Mouse (Mus musculus) MEL (cell line): Measurements from ENCODE around the gene Sptbn4. TPM values are rescaled to one million over a fixed set of nuclear protein-coding genes. Genes with fewer than 3 reads are reported as not detected.
A peak's percentile ranks its signal among the peaks of the same experiment; 100 is the strongest.

Source experiments
- DNase-seq: peaks from one replicate; pipeline ENCODE4 v3.0.0; 2011; ENCODE audit warnings: low read depth, low spot score
- H3K27ac ChIP-seq: 2 replicates; pipeline ENCODE4 v1.5.1; 2012; ENCODE audit warnings: low read depth, mild to moderate bottlenecking, control low read depth, low read length, moderate library complexity; ENCODE audit not compliant: control insufficient read depth
- H3K27me3 ChIP-seq, 2 experiments: fragments of 150-350 bp in 1 of 2; sonication (generic) in 1 of 2; 2 replicates each; pipeline ENCODE4 v1.6.1; 2012; ENCODE audit warnings: low read length in 2 of 2, mild to moderate bottlenecking in 2 of 2, improper control_type of control experiment in 1 of 2, moderate library complexity in 1 of 2; ENCODE audit not compliant: insufficient read depth in 2 of 2, control insufficient read depth in 1 of 2
- H3K36me3 ChIP-seq, 2 experiments: 2 replicates each; pipeline ENCODE4 v1.6.1; 2012 to 2014; ENCODE audit warnings: low read length in 2 of 2, improper control_type of control experiment in 1 of 2, inconsistent platforms in 1 of 2, mild to moderate bottlenecking in 1 of 2; ENCODE audit not compliant: insufficient read depth in 2 of 2, control insufficient read depth in 1 of 2
- H3K4me1 ChIP-seq, 2 experiments: fragments of 150-350 bp in 1 of 2; sonication (generic) in 1 of 2; 2 replicates each; pipeline ENCODE4 v1.6.1; 2012; ENCODE audit warnings: low read length in 2 of 2, improper control_type of control experiment in 1 of 2, mild to moderate bottlenecking in 1 of 2; ENCODE audit not compliant: insufficient read depth in 2 of 2, control insufficient read depth in 1 of 2
- H3K4me3 ChIP-seq, 2 experiments: fragments of 150-350 bp in 1 of 2; sonication (generic) in 1 of 2; 2 replicates each; pipeline ENCODE4 v1.5.1; 2012; ENCODE audit warnings: low read depth in 2 of 2, low read length in 2 of 2, mild to moderate bottlenecking in 2 of 2, moderate library complexity in 2 of 2, control low read depth in 1 of 2, improper control_type of control experiment in 1 of 2; ENCODE audit not compliant: control insufficient read depth in 1 of 2, insufficient read depth in 1 of 2
- H3K79me2 ChIP-seq: 2 replicates; pipeline ENCODE4 v1.6.1; 2012; ENCODE audit warnings: mild to moderate bottlenecking, low read length, moderate library complexity; ENCODE audit not compliant: control insufficient read depth, poor library complexity, insufficient read depth
- H3K9ac ChIP-seq: 2 replicates; pipeline ENCODE4 v1.6.1; 2012; ENCODE audit warnings: low read depth, mild to moderate bottlenecking, control low read depth, low read length, moderate library complexity; ENCODE audit not compliant: control insufficient read depth, poor library complexity, severe bottlenecking
- H3K9me3 ChIP-seq: fragments of 150-350 bp; sonication (generic); replicated peaks from 2 replicates; pipeline ENCODE4 v1.6.1; 2012; ENCODE audit warnings: mild to moderate bottlenecking, low read length, improper control_type of control experiment, moderate library complexity; ENCODE audit not compliant: insufficient read depth
- BHLHE40 ChIP-seq: IDR thresholded peaks from 2 replicates; pipeline ENCODE4 v1.6.1; 2012; ENCODE audit warnings: low read depth, mild to moderate bottlenecking, inconsistent platforms, low read length, improper control_type of control experiment, borderline replicate concordance
- CHD2 ChIP-seq: IDR thresholded peaks from 2 replicates; pipeline ENCODE4 v1.6.1; 2011; ENCODE audit warnings: low read length, improper control_type of control experiment
- CTCF ChIP-seq, 3 experiments: IDR thresholded peaks in 2 of 3; conservative IDR thresholded peaks in 1 of 3; 2 replicates each; pipeline ENCODE4 v1.5.1; 2011 to 2012; ENCODE audit warnings: low read length in 3 of 3, low read depth in 2 of 3, mild to moderate bottlenecking in 2 of 3, improper control_type of control experiment in 1 of 3, inconsistent platforms in 1 of 3, mixed read lengths in 1 of 3, moderate library complexity in 1 of 3; ENCODE audit not compliant: control insufficient read depth in 1 of 3, insufficient read depth in 1 of 3, poor library complexity in 1 of 3, severe bottlenecking in 1 of 3
- E2F4 ChIP-seq: IDR thresholded peaks from 2 replicates; pipeline ENCODE4 v1.6.1; 2011; ENCODE audit warnings: low read depth, low read length, improper control_type of control experiment, borderline replicate concordance
- ELF1 ChIP-seq: IDR thresholded peaks from 2 replicates; pipeline ENCODE4 v1.6.1; 2014; ENCODE audit warnings: low read depth, mild to moderate bottlenecking, inconsistent platforms, low read length, improper control_type of control experiment, moderate library complexity
- EP300 ChIP-seq, 2 experiments: IDR thresholded peaks; 2 replicates each; pipeline ENCODE4 v1.6.1; 2011; ENCODE audit warnings: improper control_type of control experiment in 2 of 2, low read length in 2 of 2, low read depth in 1 of 2, mild to moderate bottlenecking in 1 of 2
- ETS1 ChIP-seq: IDR thresholded peaks from 2 replicates; pipeline ENCODE4 v1.6.1; 2012; ENCODE audit warnings: low read depth, mild to moderate bottlenecking, inconsistent platforms, low read length, improper control_type of control experiment, moderate library complexity
- GABPA ChIP-seq: IDR thresholded peaks from 2 replicates; pipeline ENCODE4 v1.6.1; 2012; ENCODE audit warnings: low read depth, mild to moderate bottlenecking, inconsistent platforms, low read length, improper control_type of control experiment, moderate library complexity
- GATA1 ChIP-seq: IDR thresholded peaks from 2 replicates; pipeline ENCODE4 v1.6.1; 2011; ENCODE audit warnings: low read depth, low read length, improper control_type of control experiment
- KAT2A ChIP-seq: conservative IDR thresholded peaks from 2 replicates; pipeline ENCODE4 v1.6.1; 2012; ENCODE audit warnings: low read depth, low read length, improper control_type of control experiment, inconsistent platforms
- MAFK ChIP-seq: IDR thresholded peaks from 2 replicates; pipeline ENCODE4 v1.6.1; 2011; ENCODE audit warnings: low read depth, mild to moderate bottlenecking, low read length, improper control_type of control experiment, borderline replicate concordance
- MAX ChIP-seq: IDR thresholded peaks from 2 replicates; pipeline ENCODE4 v1.6.1; 2011; ENCODE audit warnings: low read length, improper control_type of control experiment
- MAZ ChIP-seq: IDR thresholded peaks from 2 replicates; pipeline ENCODE4 v1.6.1; 2012; ENCODE audit warnings: low read depth, mild to moderate bottlenecking, inconsistent platforms, low read length, improper control_type of control experiment
- MEF2A ChIP-seq: IDR thresholded peaks from 2 replicates; pipeline ENCODE4 v1.6.1; 2014; ENCODE audit warnings: low read depth, mild to moderate bottlenecking, inconsistent platforms, low read length, improper control_type of control experiment; ENCODE audit not compliant: poor library complexity, insufficient replicate concordance, severe bottlenecking; ENCODE audit errors: extremely low read depth
- MXI1 ChIP-seq: IDR thresholded peaks from 2 replicates; pipeline ENCODE4 v1.6.1; 2011; ENCODE audit warnings: mild to moderate bottlenecking, low read depth, low read length, improper control_type of control experiment
- MYB ChIP-seq: IDR thresholded peaks from 2 replicates; pipeline ENCODE4 v1.6.1; 2011; ENCODE audit warnings: mild to moderate bottlenecking, low read depth, low read length, improper control_type of control experiment
- MYC ChIP-seq: IDR thresholded peaks from 2 replicates; pipeline ENCODE4 v1.6.1; 2011; ENCODE audit warnings: low read depth, mild to moderate bottlenecking, low read length, improper control_type of control experiment, moderate library complexity
- NELFE ChIP-seq: IDR thresholded peaks from 2 replicates; pipeline ENCODE4 v1.6.1; 2011; ENCODE audit warnings: low read depth, low read length, improper control_type of control experiment
- NRF1 ChIP-seq: IDR thresholded peaks from 2 replicates; pipeline ENCODE4 v1.6.1; 2014; ENCODE audit warnings: low read depth, mild to moderate bottlenecking, inconsistent platforms, low read length, improper control_type of control experiment, moderate library complexity; ENCODE audit not compliant: poor library complexity, insufficient read depth, severe bottlenecking
- POLR2A ChIP-seq, 2 experiments: IDR thresholded peaks; 2 replicates each; pipeline ENCODE4 v1.6.1; 2011 to 2012; ENCODE audit warnings: low read length in 2 of 2, mild to moderate bottlenecking in 2 of 2, control low read depth in 1 of 2, improper control_type of control experiment in 1 of 2, low read depth in 1 of 2, moderate library complexity in 1 of 2; ENCODE audit not compliant: control insufficient read depth in 1 of 2, insufficient read depth in 1 of 2, poor library complexity in 1 of 2
- POLR2AphosphoS2 ChIP-seq: IDR thresholded peaks from 2 replicates; pipeline ENCODE4 v1.6.1; 2011; ENCODE audit warnings: low read length, improper control_type of control experiment
- RAD21 ChIP-seq: IDR thresholded peaks from 2 replicates; pipeline ENCODE4 v1.6.1; 2011; ENCODE audit warnings: mild to moderate bottlenecking, low read depth, low read length, improper control_type of control experiment
- SIN3A ChIP-seq: IDR thresholded peaks from 2 replicates; pipeline ENCODE4 v1.6.1; 2012; ENCODE audit warnings: low read length, improper control_type of control experiment, inconsistent platforms
- TBP ChIP-seq: IDR thresholded peaks from 2 replicates; pipeline ENCODE4 v1.8.0; 2011; ENCODE audit warnings: low read depth, low read length, improper control_type of control experiment
- TCF12 ChIP-seq: IDR thresholded peaks from 2 replicates; pipeline ENCODE4 v1.6.1; 2014; ENCODE audit warnings: low read depth, mild to moderate bottlenecking, inconsistent platforms, low read length, improper control_type of control experiment, moderate library complexity
- USF1 ChIP-seq: IDR thresholded peaks from 2 replicates; pipeline ENCODE4 v1.6.1; 2014; ENCODE audit warnings: low read depth, mild to moderate bottlenecking, inconsistent platforms, low read length, improper control_type of control experiment, moderate library complexity
- USF2 ChIP-seq, 2 experiments: IDR thresholded peaks; 2 replicates each; pipeline ENCODE4 v1.6.1; 2011 to 2012; ENCODE audit warnings: improper control_type of control experiment in 2 of 2, low read length in 2 of 2, borderline replicate concordance in 1 of 2, inconsistent platforms in 1 of 2, low read depth in 1 of 2, mild to moderate bottlenecking in 1 of 2; ENCODE audit not compliant: insufficient read depth in 1 of 2
- ZC3H11A ChIP-seq: IDR thresholded peaks from 2 replicates; pipeline ENCODE4 v1.6.1; 2012; ENCODE audit warnings: low read depth, mild to moderate bottlenecking, inconsistent platforms, low read length, improper control_type of control experiment
- ZKSCAN1 ChIP-seq: IDR thresholded peaks from 2 replicates; pipeline ENCODE4 v1.6.1; 2012; ENCODE audit warnings: low read depth, mild to moderate bottlenecking, inconsistent platforms, low read length, improper control_type of control experiment, moderate library complexity
- polyA plus RNA-seq, 2 experiments: library from polyadenylated mRNA; stranded (reverse) in 1 of 2; unstranded in 1 of 2; fragments of >175 nt in 1 of 2; fragments of >200 nt in 1 of 2; gene quantifications; 2 replicates each; pipeline versions ENCODE4 v1.2.1 to v1.2.4; 2012; ENCODE audit warnings: low replicate concordance in 2 of 2, low read depth in 1 of 2; ENCODE audit not compliant: insufficient read length in 2 of 2, insufficient read depth in 1 of 2, missing spikeins in 1 of 2
- total RNA-seq: library from RNA; depleted of rRNA; stranded (reverse); fragments of 300-350 nt; gene quantifications from 2 replicates; pipeline ENCODE4 v1.2.3, GENCODE M21; 2012

Gene Sptbn4
- total and polyA plus RNA-seq, 3 experiments: 0.19 to 0.68 TPM; not detected in 1

DNA sequence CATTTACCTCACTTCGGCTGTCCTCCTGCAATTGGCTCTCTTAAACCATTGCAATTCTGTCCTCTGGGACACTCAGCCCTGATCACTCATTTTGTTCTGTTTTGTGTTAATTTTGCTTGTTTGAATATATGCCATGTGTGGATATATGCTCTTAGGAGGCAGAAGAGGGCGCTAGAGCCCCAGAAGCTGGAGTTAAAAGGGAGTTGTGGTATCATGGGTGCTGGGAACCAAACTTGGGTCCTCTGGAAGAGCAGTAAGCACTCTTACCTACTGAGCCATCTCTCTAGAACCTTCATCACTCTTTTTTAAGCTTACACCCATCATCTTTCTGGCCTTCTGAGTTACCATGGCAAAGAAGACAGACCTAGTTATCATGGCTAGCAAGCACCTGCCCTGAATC lies 88.3 kb downstream of the Sptbn4 start:
- DNase-seq: no peak
- Histone ChIP-seq H3K9ac (no peak overlapping the region), H3K27me3 (no peaks in the 10 kb centered on the region), H3K79me2 (peaks cover 3% of the 10 kb centered on the region; the same call in 1 of the 2 replicates), H3K36me3 (peaks cover 0 to 17% of the 10 kb centered on the region in 2 experiments; a peak in 2 of 4 replicates), H3K4me3 (no peak overlapping the region), H3K9me3 (no peaks in the 10 kb centered on the region), H3K4me1 (peaks cover 4 to 17% of the 10 kb centered on the region in 2 experiments), H3K27ac (no peak overlapping the region)
- TF ChIP-seq RAD21: peak; percentile 15
- no peak for TF ChIP-seq POLR2A (IDR thresholded peaks at IDR 0.05; ENCODE audit: control insufficient read depth in 1 of 2, insufficient read depth in 1 of 2, low read depth in 1 of 2, low read length in 2 of 2, poor library complexity in 1 of 2)
- peak in 2 of 3 experiments; percentile 17 to 22; a peak in 3 of 6 replicates for TF ChIP-seq CTCF (IDR thresholded peaks at IDR 0.05 in 2 of 3, conservative IDR thresholded peaks at IDR 0.05 in 1 of 3; ENCODE audit: control insufficient read depth in 1 of 3, insufficient read depth in 1 of 3, low read depth in 2 of 3, low read length in 3 of 3, poor library complexity in 1 of 3, severe bottlenecking in 1 of 3)

DNA sequence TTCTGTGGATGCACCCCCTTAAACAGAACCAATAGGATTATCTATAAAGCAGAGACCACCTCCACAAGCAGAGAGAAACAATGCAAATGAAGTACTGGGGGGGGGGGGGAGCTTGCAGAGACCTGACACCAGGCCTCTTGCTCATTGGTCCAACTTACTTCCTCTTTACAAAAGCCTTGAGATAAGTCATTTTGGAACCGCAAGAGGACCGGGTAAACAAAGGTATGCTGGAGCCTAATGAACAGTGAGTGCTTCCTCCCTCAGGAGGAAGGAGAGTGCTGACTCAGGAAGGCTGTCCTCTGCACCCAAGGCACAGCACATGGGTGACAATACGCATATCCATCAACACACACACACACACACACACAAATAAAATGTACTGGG lies 89.9 kb downstream of the Sptbn4 start:
- peak; percentile 95 for DNase-seq
- H3K4me3 ChIP-seq: peak overlapping the region; percentile 58 to 96
- H3K27ac ChIP-seq: peak overlapping the region; percentile 85
- H3K9ac ChIP-seq: peak overlapping the region; percentile 57
- H3K27me3 ChIP-seq: no peaks in the 10 kb centered on the region
- peaks cover 4 to 19% of the 10 kb centered on the region in 2 experiments for H3K4me1 ChIP-seq
- peaks cover 3% of the 10 kb centered on the region; the same call in 1 of the 2 replicates for H3K79me2 ChIP-seq
- H3K9me3 ChIP-seq: no peaks in the 10 kb centered on the region
- peaks cover 0 to 18% of the 10 kb centered on the region in 2 experiments; a peak in 2 of 4 replicates for H3K36me3 ChIP-seq
- TF ChIP-seq E2F4 (no peak), MYC (peak; percentile 69), RAD21 (no peak), POLR2A (IDR thresholded peaks at IDR 0.05; ENCODE audit: control insufficient read depth in 1 of 2, insufficient read depth in 1 of 2, low read depth in 1 of 2, low read length in 2 of 2, poor library complexity in 1 of 2) (peak in 1 of 2 experiments; percentile 68; a peak in 2 of 4 replicates), MEF2A (no peak), KAT2A (no peak), CHD2 (no peak), ETS1 (peak; percentile 84), TCF12 (0 out of 2 replicates have a peak, but pooled peaks have one; percentile 26), GABPA (no peak), NELFE (peak; percentile 66; the same call in 1 of the 2 replicates), ZKSCAN1 (no peak), ZC3H11A (no peak), BHLHE40 (no peak), EP300 (IDR thresholded peaks at IDR 0.05; ENCODE audit: low read depth in 1 of 2, low read length in 2 of 2) (peak; percentile 50 to 67; a peak in 3 of 4 replicates), GATA1 (peak; percentile 78), MYB (no peak), NRF1 (no peak), USF2 (IDR thresholded peaks at IDR 0.05; ENCODE audit: borderline replicate concordance in 1 of 2, insufficient read depth in 1 of 2, low read depth in 1 of 2, low read length in 2 of 2) (no peak), ELF1 (0 out of 2 replicates have a peak, but pooled peaks have one; percentile 37), MAFK (peak; percentile 94), POLR2AphosphoS2 (no peak), SIN3A (peak; percentile 78), MAX (peak; percentile 60), MXI1 (peak; percentile 65; the same call in 1 of the 2 replicates), MAZ (0 out of 2 replicates have a peak, but pooled peaks have one; percentile 65), USF1 (no peak), CTCF (IDR thresholded peaks at IDR 0.05 in 2 of 3, conservative IDR thresholded peaks at IDR 0.05 in 1 of 3; ENCODE audit: control insufficient read depth in 1 of 3, insufficient read depth in 1 of 3, low read depth in 2 of 3, low read length in 3 of 3, poor library complexity in 1 of 3, severe bottlenecking in 1 of 3) (no peak), TBP (peak; percentile 79)
